Mouse (Mus musculus) neural tube, embryonic 12.5 days (tissue): ENCODE data around the gene Sval1. TPM values are rescaled to one million over a fixed set of nuclear protein-coding genes. Genes with fewer than 3 reads are reported as not detected.

Source experiments
- ATAC-seq: fragments of 200-750 bp; cut with Nextera tagmentation; 2 replicates; pipeline ENCODE4 v1.8.0; 2017; ENCODE audit warnings: low read depth, mild to moderate bottlenecking, moderate TSS enrichment, moderate library complexity; ENCODE audit not compliant: low FRiP score
- H3K27ac ChIP-seq: fragments of 300-500 bp; sonication (generic); 2 replicates; pipeline ENCODE4 v1.5.1; 2016
- H3K27me3 ChIP-seq: fragments of 300-500 bp; sonication (generic); replicated peaks from 2 replicates; pipeline ENCODE4 v1.6.1; 2016; ENCODE audit warnings: mild to moderate bottlenecking
- H3K36me3 ChIP-seq: fragments of 300-500 bp; sonication (generic); 2 replicates; pipeline ENCODE4 v1.6.1; 2016; ENCODE audit warnings: mild to moderate bottlenecking
- H3K4me1 ChIP-seq: fragments of 300-500 bp; sonication (generic); 2 replicates; pipeline ENCODE4 v1.6.1; 2016
- H3K4me2 ChIP-seq: fragments of 300-500 bp; sonication (generic); replicated peaks from 2 replicates; pipeline ENCODE4 v1.6.1; 2016; ENCODE audit warnings: mild to moderate bottlenecking
- H3K4me3 ChIP-seq: fragments of 300-500 bp; sonication (generic); 2 replicates; pipeline ENCODE4 v1.5.1; 2016
- H3K9ac ChIP-seq: fragments of 300-500 bp; sonication (generic); 2 replicates; pipeline ENCODE4 v1.6.1; 2016; ENCODE audit warnings: mild to moderate bottlenecking
- H3K9me3 ChIP-seq: fragments of 300-500 bp; sonication (generic); 2 replicates; pipeline ENCODE4 v1.6.1; 2016; ENCODE audit warnings: mild to moderate bottlenecking
- WGBS: fragments of 180-500 bp; shearing (Covaris S2); methylation state at CpG from one replicate; pipeline ENCODE4 v1.1.7; 2016; 5-methylcytosine and 5-hydroxymethylcytosine counted together
- polyA plus RNA-seq: library from polyadenylated mRNA; unstranded; fragments of >200 nt; fragmentation: Nextera tagmentation; extraction: Ambion mirVana; gene quantifications from 2 replicates; pipeline ENCODE4 v1.2.1, GENCODE M21; 2016

The Sval1 gene
- polyA plus RNA-seq: not detected in 2 replicates

GRCm38 (mm10) chr6:41951330-41951729 lies at the start of gene Sval1:
TSS of gene Sval1 (plus strand) at chr6:41951630.
- ATAC-seq: no peak
- Histone ChIP-seq H3K27ac (no peak within 1 kb of the TSS), H3K9me3 (no peaks in the 10 kb centered on the region), H3K36me3 (no peaks in the 10 kb centered on the region), H3K27me3 (no peaks in the 10 kb centered on the region), H3K4me2 (no peak within 1 kb of the TSS), H3K4me1 (no peaks in the 10 kb centered on the region), H3K9ac (no peak within 1 kb of the TSS), H3K4me3 (no peak within 1 kb of the TSS)
- WGBS: 70% methylated on average over 1 of the region's 1 CpGs

- Histone ChIP-seq H3K36me3 (no peaks in the 10 kb centered on the region), H3K27ac (no peak overlapping the region), H3K4me3 (no peak overlapping the region), H3K9me3 (no peaks in the 10 kb centered on the region), H3K9ac (no peak overlapping the region), H3K27me3 (no peaks in the 10 kb centered on the region), H3K4me1 (no peaks in the 10 kb centered on the region), H3K4me2 (no peak overlapping the region)
- no peak for ATAC-seq
- 94% methylated on average over 5 of the region's 5 CpGs for WGBS
Observed at GRCm38 (mm10) chr6:41911625-41912024, 39.8 kb upstream of the Sval1 start.

DNA sequence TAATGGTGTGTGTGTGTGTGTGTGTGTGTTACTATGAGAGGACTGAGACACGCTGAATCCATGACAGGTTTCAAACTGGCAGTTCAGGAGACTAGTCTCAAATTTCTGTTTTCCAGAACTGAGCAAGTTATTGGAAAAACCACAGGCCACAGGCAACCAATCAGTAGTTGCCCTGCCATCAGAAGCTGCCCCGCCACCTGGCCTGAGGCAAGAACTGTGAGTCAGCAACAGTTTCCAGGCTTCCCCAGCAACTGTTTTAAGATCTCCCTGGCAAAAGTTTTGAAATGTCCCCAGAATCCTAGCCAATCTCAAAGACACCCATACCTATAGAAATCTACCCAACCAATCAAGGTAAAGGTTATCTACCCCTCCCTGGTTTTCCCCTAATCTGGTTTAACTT lies 36.5 kb upstream of the Sval1 start:
- H3K9me3 ChIP-seq: no peaks in the 10 kb centered on the region
- no peak overlapping the region for H3K27ac ChIP-seq
- no peak overlapping the region for H3K9ac ChIP-seq
- no peaks in the 10 kb centered on the region for H3K4me1 ChIP-seq
- H3K36me3 ChIP-seq: no peaks in the 10 kb centered on the region
- no peak overlapping the region for H3K4me3 ChIP-seq
- H3K27me3 ChIP-seq: no peaks in the 10 kb centered on the region
- no peak for ATAC-seq
- 92% methylated on average over 2 of the region's 2 CpGs for WGBS
- no peak overlapping the region for H3K4me2 ChIP-seq

DNA sequence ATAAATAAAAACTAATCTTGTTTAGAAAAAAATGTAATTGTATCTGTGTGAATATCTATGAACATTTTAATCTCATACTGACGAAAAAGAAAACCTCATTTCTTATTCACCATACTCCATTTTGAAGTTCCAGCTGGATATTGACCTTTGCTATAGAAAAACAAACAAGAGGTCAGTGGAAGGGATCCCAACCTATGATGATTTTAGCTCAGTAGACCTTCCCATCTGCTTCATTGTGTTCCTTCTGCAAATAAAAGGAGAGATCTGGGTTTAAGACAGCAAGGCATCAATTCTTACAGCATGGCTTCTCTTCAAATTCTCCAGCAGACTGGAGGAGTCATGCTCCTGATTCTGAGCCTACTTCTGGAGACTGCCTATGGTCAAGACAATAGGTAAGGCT lies 16.4 kb downstream of the Sval1 start, which contains the start of gene Sval3:
Gene Sval3 (plus strand): TSS at position 301 of the 400 bp plus-strand sequence.
- Histone ChIP-seq H3K27me3 (no peaks in the 10 kb centered on the region), H3K27ac (no peak within 1 kb of the TSS), H3K9me3 (no peaks in the 10 kb centered on the region), H3K4me3 (no peak within 1 kb of the TSS), H3K4me1 (no peaks in the 10 kb centered on the region), H3K4me2 (no peak within 1 kb of the TSS), H3K36me3 (no peaks in the 10 kb centered on the region), H3K9ac (no peak within 1 kb of the TSS)
- 75% methylated on average over 1 of the region's 1 CpGs for WGBS
- no peak for ATAC-seq

Other genes with a start within 250 kb of the Sval1 start
- 6.5 and 7.6 TPM in 2 replicates for gene Kel, start 247.3 kb upstream of the Sval1 start, polyA plus RNA-seq
- gene Olfr459, start 176.5 kb upstream of the Sval1 start, polyA plus RNA-seq: not detected in 2 replicates
- not detected in 2 replicates for gene Pip, start 104.1 kb upstream of the Sval1 start, polyA plus RNA-seq
- gene Sval2, start 98.6 kb upstream of the Sval1 start, polyA plus RNA-seq: not detected in 2 replicates
- not detected in 2 replicates for gene Sval3, start 16.5 kb downstream of the Sval1 start, polyA plus RNA-seq
- not detected in 2 replicates for gene Sva, start 86.8 kb downstream of the Sval1 start, polyA plus RNA-seq
- not detected in 2 replicates for gene Tas2r139, start 189.3 kb downstream of the Sval1 start, polyA plus RNA-seq